Mouse (Mus musculus) neural tube, embryonic 10.5 days (tissue): Measurements from ENCODE around the gene Oaz1.
"Not testable (repeated sequence)": the region's sequence is repeated elsewhere in the genome, so short reads cannot be mapped to it uniquely, and the experiment has no call there.

Experiments used
- DNase-seq: peaks from one replicate; pipeline ENCODE4 v3.0.0-alpha.2; 2017; ENCODE audit warnings: low spot score; ENCODE audit errors: extremely low spot score

The Oaz1 gene

DNA sequence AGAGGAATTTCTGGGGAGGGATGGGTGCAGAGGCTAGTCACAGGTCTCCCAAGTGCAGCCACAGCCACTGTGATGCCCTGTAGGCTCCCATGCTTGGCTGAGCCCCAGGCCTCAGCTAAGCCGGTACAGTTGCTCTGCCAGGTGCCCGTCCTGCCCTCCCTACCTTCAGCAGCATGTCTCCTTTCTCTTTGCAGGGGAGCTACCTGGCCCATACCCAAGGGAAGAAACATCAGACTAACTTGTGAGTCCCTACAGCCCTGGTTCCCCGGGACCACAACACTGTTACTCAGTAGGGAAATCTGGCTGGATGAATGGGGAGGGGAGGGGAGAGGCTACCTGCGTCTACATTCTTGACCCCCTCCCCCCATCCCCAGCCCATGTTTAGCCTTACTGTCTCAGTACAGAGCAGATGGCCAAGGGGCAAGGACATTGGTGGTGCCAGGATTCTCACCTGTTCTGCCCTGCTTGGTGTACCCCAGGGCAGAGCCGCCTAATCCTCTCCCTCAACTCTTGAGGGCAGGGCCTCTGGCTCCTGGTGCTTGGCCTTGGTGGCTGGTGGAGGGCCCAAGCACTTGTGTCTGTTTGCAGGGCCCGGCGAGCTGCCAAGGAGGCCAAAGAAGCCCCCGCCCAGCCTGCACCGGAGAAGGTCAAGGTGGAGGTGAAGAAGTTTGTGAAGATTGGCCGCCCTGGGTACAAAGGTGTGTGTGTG is 24.1 kb upstream of the Oaz1 start:
- no peak for DNase-seq

DNA sequence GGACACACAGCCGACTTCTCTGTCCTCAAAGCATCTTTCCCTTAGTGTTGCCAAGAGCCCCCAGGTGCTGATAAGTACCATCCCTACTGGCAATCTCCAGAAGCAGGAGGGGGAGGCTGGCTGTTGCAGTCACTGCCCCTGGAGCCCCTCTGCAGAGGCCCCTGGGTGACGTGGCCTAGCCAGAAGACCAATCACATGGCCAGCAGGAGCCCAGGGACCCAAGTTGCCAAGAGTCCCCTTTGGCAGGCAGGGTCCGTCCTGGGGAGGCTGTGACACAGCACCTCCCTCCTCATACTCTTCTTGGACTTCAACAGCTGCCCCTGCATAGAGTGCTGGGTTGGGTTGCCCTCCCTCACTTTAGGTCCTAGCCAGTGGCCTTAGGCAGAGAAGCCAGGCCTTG is 23.5 kb upstream of the Oaz1 start:
- no peak for DNase-seq

DNA sequence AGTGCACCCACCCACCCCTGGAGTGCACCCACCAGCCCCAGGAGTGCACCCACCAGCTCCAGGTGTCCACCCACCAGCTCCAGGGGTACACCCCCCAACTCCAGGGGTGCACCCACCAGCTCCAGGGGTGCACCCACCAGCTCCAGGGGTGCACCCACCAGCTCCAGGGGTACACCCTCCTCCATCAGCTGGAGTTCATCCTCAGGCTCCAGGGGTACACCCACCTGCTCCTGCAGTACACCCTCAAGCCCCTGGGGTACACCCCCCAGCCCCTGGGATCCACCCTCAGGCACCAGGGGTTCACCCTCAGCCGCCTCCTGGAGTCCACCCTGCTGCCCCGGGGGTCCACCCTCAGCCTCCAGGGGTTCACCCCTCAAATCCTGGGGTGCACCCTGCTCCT is 22.1 kb upstream of the Oaz1 start:
- DNase-seq: no peak

DNA sequence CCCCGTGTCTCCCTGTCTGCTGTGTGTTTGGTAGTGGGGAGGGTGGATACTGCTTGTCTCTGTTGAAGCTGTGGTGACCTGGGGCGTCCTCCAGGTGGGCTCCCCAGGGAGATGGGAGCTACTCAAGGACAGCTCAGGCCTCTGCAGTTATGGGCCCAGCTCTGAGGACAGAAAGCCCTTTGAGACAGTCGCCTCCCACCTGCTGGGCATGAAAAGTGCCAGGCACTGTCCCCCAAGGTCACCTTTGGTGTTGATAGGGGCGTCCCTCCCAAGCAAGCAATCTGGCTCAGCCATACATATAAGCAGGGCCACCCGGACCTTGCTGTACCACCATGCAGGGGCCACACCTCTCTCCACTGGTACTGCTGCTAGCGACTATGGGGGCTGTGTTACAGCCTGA is 21.5 kb upstream of the Oaz1 start, which contains the start of gene Amh:
Gene Amh (plus strand): TSS at position 328 of the 400 bp plus-strand sequence.
- DNase-seq: no peak

DNA sequence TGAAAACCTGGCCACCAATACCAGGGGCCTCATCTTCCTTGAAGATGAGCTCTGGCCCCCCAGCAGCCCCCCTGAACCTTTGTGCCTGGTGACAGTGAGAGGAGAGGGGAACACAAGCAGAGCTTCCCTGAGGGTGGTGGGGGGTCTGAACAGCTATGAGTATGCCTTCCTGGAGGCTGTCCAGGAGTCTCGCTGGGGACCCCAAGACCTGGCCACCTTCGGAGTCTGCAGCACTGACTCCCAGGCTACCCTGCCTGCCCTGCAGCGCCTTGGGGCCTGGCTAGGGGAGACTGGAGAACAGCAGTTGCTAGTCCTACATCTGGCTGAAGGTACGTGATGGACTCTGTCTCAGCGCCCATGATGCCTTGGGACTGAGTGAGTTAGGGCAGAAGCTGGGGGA is 21.1 kb upstream of the Oaz1 start:
- no peak for DNase-seq

DNA sequence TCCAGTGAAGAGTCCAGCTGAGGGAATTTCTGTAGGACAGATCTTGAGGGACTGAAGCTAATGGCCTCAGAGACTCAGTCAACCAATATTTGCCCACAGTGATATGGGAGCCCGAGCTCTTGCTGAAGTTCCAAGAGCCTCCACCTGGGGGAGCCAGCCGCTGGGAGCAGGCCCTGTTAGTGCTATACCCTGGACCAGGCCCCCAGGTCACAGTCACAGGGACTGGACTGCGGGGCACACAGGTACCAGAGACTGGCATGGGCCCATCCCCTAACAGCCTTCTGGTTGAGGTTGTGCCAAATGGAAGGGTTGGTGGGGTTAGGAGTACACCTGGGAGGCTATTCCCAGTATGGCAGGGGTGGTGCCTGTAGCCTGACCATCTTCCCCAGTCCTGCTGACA is 20.5 kb upstream of the Oaz1 start:
- peak; percentile 85 for DNase-seq

DNA sequence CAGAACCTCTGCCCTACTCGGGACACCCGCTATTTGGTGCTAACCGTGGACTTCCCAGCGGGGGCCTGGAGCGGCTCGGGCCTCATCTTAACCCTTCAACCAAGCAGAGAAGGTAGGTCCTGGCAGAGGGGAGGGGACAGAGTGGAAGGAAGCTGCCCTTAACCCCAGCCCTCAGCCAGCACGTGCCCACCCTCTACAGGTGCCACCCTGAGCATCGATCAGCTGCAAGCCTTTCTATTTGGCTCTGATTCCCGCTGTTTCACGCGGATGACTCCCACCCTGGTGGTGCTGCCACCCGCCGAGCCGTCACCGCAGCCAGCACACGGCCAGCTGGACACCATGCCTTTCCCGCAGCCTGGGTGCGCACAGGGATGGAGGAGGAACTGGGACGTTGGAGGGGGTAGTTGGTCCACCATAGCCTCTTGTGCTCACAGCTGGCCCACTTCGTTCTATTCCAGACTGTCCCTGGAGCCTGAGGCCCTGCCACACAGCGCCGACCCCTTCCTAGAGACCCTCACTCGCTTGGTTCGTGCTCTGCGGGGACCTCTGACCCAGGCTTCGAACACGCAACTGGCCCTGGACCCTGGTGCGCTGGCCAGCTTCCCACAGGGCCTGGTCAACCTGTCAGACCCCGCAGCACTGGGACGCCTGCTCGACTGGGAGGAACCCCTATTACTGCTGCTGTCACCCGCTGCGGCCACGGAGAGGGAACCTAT is 20.0 kb upstream of the Oaz1 start:
- no peak for DNase-seq

DNA sequence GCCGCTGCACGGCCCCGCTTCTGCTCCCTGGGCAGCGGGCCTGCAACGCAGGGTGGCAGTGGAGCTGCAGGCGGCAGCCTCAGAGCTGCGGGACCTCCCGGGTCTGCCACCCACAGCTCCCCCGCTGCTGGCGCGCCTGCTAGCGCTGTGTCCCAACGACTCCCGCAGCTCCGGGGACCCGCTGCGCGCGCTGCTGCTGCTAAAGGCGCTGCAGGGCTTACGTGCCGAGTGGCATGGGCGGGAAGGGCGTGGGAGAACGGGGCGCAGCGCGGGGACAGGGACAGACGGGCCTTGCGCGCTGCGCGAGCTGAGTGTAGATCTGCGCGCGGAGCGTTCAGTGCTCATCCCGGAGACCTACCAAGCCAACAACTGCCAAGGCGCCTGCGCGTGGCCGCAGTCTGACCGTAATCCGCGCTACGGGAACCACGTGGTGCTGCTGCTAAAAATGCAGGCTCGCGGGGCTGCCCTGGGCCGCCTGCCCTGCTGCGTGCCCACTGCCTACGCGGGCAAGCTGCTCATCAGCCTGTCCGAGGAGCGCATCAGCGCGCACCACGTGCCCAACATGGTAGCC is 19.3 kb upstream of the Oaz1 start:
- peak; percentile 82 for DNase-seq

DNA sequence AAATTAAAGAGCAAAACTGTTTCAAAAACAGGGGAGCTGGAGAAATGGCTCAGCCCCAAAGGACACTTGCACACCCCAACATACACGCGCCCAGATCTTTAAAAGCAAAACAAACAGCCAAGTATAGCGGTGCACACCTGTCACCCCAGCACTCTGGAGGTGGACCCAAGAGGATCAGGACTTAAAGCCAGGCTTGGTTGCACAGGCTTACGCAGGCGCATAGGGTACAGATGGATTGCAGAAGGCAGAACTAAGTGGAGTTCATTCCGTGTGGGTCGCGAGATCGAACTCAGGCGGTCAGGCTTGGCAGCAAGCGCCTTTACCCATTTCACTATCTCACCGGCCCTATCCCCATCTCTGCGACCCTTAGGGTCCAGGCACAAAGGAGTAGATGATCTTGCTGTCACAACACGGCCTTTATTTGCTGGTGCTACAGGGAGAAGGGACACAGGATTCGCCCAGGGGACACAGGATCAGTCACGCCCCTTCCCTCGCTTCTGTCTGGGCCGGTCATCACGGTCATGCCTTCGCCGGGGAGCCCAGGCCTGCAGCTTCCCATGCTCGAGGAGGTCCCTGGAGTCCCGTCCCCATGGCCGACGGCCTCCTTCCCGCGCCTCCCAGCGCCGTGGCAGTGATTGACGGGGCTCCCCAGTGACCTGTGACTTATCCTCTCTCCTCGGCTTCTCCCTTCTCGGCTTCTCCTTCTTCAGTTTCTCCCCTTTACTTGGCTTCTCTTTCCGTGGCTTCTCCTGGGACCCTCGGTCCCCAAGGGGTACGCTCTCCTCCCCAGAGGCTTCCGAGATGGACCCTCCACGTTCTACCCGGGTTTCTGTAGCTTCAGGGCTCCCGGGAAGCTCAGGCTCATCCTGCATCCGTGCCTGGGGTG is 18.1 kb upstream of the Oaz1 start:
- peak; percentile 58 for DNase-seq

DNA sequence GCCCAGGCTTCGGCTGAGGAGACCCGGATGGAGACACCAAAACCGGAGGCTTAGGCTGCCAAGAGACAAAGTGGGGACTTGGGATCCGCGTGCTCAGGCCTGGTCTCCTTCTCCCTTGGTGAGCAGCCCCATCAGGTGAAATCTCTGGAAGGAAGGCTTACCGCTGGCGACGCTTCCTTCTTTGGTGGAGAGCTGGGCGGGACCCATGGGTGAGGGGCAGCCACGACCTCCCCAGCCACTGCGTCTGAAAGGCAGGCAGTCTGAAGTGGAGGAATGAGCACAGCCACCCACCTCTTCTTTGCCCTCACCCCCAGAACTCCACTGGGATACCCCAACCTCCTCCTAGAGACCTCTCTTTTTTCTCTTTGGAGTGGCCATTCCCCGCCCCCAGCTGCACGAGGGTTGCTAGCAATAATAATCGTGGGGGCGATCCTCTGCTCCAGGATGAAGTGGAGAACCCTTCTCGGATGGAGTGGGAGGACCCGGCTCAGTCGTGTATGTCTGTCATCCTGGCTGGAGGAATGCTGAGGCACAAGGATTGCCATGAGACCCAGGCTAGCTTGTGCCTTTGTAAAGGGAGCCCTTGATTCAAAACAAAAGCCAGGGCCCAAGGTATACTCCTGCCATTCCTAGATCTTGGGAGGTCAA is 17.3 kb upstream of the Oaz1 start:
- no peak for DNase-seq

DNA sequence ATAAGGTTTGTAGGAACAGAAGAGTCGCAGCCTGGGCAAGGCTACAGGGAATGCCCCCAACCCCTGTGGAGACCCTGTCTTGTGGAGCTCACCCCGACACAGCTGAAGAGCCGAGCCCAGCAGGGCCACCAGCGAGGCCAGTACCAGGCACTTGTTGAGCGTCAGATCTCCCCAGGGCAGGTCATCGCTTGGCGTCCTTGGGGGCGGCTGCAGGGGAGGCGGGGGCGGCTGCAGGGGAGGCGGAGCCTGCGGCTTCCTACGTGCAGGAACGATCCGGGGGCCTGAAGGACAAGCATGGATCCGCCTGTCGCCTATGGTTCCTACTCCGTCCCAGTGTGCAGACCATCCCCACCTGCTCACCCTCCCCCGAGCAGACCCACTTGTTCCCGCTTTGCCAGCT is 16.4 kb upstream of the Oaz1 start:
- DNase-seq: no peak

DNA sequence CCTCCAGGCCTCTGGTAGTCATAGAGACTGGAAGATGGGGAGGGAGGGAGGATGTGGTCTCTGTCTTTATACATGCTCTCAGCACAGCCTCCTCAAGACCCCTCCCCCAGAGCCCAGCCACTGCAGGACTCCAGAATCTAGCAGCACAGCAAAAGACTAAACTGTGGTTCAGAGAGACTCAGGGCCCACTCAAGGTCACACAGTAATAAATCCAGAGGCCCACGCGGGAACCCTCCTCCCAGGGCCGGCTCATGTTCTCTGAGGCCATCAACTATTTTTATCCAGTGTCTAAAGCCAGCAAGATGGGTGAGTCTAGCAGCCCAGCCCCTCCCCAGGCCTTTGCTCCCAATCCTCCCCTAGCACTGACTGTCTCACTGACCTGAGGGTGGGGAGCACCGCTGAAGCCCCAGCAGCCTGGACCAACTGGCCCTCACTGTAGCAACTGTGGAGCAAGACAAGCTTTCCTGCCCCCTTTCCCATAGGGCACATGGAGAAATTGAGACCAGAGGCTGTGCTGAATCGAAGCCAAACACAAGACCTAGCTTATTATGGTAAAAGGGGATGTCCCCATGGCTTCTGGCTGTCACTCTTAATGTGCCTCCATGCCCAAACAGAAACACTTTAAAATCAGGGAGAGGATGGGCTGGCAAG is 13.9 kb upstream of the Oaz1 start:
- DNase-seq: no peak

DNA sequence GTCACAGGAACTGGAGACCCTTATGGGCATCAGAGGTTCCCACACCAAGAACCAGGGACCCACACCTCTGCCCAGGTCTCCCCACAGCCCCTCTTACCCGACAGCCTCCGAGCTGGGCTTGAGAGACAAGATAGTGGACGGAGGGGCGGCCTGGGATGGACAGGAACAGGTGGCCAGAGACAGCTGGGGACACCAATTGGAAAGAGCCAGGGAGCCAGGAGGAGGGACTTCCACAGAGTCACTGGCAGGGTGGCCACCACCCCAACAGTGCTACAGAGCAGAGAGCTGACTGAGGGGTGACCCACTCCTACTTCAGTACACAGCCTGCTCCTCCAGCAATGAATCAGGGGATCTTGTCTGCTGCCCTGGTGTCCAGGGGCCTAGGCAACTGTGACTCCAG is 13.1 kb upstream of the Oaz1 start, which contains the start of gene Jsrp1:
Gene Jsrp1 (minus strand): TSS at position 133 of the 400 bp plus-strand sequence.
- DNase-seq: no peak

DNA sequence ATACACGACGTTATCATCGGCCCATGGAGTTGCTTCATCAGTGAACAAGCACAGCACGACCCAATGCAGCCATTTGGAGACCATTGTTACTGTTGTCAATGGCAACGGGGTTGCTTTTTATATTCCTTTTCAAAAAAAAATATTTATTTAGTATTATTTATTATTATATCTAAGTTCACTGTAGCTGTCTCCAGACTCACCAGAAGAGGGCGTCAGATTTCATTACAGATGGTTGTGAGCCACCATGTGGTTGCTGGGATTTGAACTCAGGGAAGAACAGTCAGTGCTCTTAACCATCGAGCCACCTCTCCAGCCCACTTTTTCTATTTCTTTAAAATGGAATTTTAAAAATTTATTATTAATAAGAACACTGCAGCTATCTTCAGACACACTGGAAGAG is 11.7 kb upstream of the Oaz1 start:
- no peak for DNase-seq

DNA sequence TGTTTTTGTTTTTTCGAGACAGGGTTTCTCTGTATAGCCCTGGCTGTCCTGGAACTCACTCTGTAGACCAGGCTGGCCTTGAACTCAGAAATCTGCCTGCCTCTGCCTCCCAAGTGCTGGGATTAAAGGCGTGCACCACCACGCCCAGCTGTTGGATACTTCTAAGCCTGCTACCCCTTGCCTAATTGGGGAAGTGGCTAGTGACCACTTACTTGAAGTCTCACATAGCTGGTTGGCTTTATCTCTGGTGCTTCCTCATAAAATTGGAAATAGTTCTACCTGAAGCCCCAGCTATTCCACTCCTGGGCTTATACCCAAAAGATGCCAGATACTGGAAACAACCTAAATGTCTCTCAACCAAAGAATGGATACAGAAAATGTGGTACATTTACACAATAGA is 10.2 kb upstream of the Oaz1 start:
- DNase-seq: not testable (repeated sequence)

DNA sequence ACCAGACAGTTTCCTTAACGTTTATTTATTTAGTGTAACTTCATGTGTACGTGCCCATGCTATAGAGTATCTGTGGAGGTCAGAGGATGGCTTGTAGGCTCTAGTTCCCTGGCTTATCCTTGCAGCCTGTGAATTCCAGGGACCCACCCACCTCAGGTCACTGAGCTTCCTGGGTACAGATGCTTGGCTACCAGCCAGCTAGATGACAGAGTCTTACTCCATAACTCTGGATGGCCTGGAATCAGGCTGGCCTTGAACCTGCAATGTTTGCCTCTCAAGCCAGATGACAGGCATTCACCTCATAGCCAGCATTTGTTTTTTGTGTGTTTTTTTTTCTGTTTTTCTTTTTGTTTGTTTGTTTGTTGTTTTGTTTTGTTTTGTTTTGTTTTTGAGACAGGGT is 9.3 kb upstream of the Oaz1 start:
- no peak for DNase-seq

DNA sequence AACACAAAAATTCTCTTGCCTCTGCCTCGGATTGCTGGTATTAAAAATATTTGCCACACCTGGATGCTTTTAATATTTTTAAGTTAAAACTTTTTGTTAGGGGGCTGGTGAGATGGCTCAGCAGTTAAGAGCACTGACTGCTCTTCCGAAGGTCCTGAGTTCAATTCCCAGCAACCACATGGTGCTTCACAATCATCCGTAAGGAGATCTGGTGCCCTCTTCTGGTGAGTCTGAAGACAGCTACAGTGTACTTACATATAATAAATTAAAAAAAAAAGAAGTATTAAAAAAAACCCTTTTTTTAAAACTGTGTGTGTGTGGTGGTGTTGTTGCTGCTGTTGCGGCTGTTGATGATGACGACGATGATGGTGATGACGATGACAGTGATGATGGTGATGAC is 8.5 kb upstream of the Oaz1 start:
- DNase-seq: not testable (repeated sequence)

DNA sequence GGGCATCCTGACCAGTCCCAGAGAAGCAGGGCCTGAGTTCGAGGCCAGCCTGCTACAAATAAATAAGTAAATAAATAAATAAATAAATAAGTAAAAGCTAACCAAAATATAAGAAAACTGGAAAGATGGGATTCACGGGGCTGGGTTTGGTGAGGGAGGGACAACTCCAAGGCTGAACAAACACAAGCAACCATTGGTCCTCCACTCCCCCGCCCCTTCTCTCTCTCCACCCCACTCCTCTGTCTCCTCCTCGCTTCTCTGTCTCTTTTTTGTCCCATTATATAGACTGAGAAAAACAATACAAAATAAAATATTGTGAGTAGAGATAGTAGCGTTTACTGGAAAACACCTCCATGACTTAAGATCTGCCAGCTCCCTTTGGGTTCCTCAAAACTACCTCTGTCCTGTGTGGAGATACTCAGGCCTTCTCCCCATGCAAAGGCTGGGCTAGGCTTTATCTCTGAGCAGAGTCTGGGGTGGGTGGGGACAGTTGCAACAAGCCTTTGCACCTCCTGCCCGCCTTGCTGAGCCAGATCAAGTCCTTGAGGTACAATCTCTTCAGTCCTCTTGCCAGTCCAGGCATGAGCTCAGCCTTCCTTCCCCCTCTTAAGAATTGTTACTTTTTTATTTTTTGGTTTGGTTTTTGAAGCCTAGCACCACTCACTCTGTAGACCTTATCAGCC is 7.7 kb upstream of the Oaz1 start:
- no peak for DNase-seq

DNA sequence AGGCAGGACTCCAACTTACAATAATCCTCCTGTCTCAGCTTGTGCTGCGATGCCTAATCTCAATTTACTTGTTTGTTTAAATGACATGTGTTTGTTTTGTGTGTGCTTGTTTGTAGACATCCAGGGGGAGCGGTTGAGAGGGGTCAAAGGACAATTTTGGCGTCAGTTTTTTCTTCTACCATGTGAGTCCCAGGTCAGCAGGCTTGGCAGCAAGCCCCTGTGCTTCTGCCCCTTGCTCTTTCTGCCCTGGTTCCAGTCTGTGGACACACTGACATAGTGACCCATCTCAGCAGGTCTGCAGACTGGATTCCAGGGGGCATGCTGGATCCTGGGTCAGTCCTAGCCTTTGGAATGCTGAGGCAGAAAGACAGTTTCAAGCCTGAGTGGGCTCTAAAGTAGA is 7.0 kb upstream of the Oaz1 start:
- no peak for DNase-seq

DNA sequence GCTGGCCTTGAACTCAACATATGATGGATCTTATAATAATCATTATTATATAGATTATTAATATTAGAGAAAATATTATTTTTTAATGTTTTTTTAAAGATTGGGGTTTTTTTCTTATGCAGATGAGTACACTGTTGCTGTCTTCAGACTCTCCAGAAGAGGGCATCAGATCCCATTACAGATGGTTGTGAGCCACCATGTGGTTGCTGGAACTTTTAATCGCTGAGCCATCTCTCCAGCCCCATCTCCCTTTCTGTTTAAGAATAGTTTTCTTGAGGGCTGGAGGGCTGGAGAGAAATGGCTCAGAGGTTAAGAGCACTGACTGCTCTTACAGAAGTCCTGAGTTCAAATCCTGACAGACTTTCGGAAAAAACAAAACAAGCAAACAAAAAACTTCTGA is 4.5 kb upstream of the Oaz1 start:
- no peak for DNase-seq
